Mouse (Mus musculus) gastrocnemius, postnatal 4 days (tissue): Measurements from ENCODE around the gene Ntng1. TPM values are rescaled to one million over a fixed set of nuclear protein-coding genes. Genes with fewer than 3 reads are reported as not detected.
A peak's percentile ranks its signal among the peaks of the same experiment; 100 is the strongest.
"Not testable (repeated sequence)": the region's sequence is repeated elsewhere in the genome, so short reads cannot be mapped to it uniquely, and the experiment has no call there.

Source experiments
- DNase-seq, 2 experiments: peaks; one replicate each; pipeline ENCODE4 v3.0.0; 2021 to 2022; ENCODE audit warnings: low spot score in 2 of 2, mixed read lengths in 2 of 2
- total RNA-seq, 2 experiments: library from RNA; stranded (reverse); gene quantifications; 2 replicates each; pipeline ENCODE4 v1.2.3; 2021

Gene Ntng1
- total RNA-seq, 2 experiments from 2014 or later = 1.1 to 3.1 TPM

DNA sequence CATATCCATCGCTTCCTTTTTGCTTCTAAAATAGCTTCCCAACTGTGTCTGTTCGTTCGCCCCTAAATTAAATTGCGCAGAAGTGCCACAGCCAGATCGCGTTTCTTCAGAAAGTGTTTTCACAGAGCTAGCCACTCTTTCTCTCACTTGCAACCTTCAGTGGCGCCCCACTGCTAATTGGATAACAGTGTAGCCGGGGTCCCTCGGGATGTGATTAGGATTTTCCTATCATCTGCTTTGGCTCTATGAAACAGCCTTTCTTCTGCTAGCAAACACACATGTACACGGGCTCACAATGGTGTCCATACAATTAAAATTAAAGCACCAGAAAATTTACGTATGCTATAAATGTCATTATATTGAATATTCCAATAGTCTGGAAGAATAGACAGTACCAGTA lies 346.5 kb downstream of the Ntng1 start:
- DNase-seq = no peak

GRCm38 (mm10) chr3:109783231-109783630 lies 360.6 kb downstream of the Ntng1 start:
- DNase-seq = no peak

- DNase-seq = peak; percentile 32 to 35
Observed at GRCm38 (mm10) chr3:109782289-109782951, 361.4 kb downstream of the Ntng1 start.

GRCm38 (mm10) chr3:109781917-109782288 lies 361.9 kb downstream of the Ntng1 start:
- DNase-seq = peak in 1 of 2 experiments; percentile 7

- DNase-seq = no peak
Observed at GRCm38 (mm10) chr3:109775200-109775599, 368.6 kb downstream of the Ntng1 start.

DNA sequence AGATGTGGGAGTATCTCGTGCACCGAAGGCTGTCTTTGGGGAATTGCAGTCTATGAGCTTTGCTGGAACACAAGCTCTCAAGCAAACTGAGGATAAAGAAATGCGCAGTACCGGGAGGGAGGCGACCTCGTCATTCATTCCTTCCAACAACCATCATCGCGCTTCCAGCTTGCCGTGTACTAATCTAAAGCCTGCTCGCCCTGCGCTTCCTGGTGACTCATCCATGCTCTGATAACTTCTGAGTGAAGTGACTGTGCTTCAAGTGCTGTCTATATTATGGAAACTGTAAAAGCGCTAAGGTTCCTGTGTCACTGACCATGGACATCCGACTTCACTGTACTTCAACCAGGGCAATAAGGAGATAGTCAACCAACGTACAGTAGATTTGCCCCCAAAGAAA lies 371.7 kb downstream of the Ntng1 start:
- DNase-seq = no peak

- no peak for DNase-seq
Observed at GRCm38 (mm10) chr3:109766939-109767338, 376.9 kb downstream of the Ntng1 start.

GRCm38 (mm10) chr3:109765608-109766007 lies 378.2 kb downstream of the Ntng1 start:
- no peak for DNase-seq

DNA sequence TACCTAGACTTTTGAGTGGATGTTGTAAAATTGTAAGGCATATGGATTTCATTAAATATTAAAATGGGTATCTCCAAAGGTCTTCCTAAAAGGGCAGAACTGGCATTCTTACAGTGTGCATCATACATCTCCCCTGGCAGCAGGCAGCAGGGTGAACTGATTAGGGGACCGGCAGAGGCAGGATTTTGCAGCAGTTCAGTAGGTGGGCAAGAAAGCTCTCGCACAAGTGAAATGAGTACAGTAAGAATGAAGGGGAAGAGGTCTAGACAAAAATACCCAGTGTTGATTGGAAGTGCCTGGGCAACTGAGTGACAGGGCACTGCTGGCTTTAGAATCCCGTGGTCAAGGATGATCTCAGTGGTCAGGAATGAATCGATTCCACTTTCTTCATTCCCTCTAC lies 378.7 kb downstream of the Ntng1 start:
- no peak for DNase-seq

- DNase-seq = no peak
Observed at GRCm38 (mm10) chr3:109756426-109756825, 387.4 kb downstream of the Ntng1 start.

- DNase-seq = not testable (repeated sequence)
Observed at GRCm38 (mm10) chr3:109747593-109747992, 396.2 kb downstream of the Ntng1 start.

DNA sequence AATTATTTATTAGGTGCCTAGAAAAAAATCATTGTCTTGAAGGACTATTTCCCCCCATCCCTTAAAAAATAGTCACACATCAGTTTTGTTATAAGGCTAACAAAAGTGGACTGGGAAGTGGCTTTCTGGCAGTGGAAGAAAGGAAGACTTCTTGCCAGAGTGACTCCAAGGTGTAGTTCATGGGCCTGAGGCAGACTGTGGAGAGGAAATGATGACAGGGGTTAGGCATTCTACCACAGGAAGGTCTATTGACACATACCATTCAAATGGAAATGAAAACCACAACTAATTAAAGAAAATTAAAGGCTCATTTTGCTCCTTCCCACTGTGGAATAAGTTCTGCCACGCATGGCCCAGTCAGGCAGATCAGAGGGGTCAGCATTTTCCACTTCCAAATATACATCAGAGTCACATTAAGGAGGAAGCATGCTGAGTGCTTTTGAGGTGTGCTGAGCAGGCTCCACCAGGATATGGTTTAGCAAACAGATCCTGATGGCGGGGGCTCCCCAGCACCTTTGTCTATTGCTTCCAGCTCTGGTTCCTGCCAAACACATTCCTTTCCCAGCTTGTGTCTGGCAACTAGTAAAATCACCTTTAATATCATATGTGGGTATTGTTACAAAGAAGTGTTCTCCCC lies 403.2 kb downstream of the Ntng1 start:
- DNase-seq = no peak

GRCm38 (mm10) chr3:109732327-109733182 lies 411.3 kb downstream of the Ntng1 start:
- no peak for DNase-seq

GRCm38 (mm10) chr3:109731592-109732230 lies 412.1 kb downstream of the Ntng1 start:
- DNase-seq = no peak

Other genes with a start within 250 kb of the Ntng1 start
- gene Prmt6, start 107.0 kb upstream of the Ntng1 start, total RNA-seq = 10 to 100 TPM; 10.8 to 11.3 TPM